ENCODE assay signal across 8 mouse cellular contexts in genomic region chr4:45855803-45856424, GRCm38 (mm10). TPM values are rescaled to one million over a fixed set of nuclear protein-coding genes. Genes with fewer than 3 reads are reported as not detected.
DNase-seq lines count a peak whose midpoint lies in the region; ATAC-seq lines count a peak whose summit lies in the region.

No protein-coding gene starts in this region.

- peak; percentile 85 for ATAC-seq in forebrain, embryonic 13.5 days

- no peak overlapping the region for H3K4me2 ChIP-seq in forebrain, embryonic 13.5 days

- no peak overlapping the region for H3K4me3 ChIP-seq in forebrain, embryonic 13.5 days

- H3K4me1 ChIP-seq in forebrain, embryonic 13.5 days = peaks cover 9% of the 10 kb centered on the region; the same call in 1 of the 2 replicates

- H3K27ac ChIP-seq in forebrain, embryonic 13.5 days = no peak overlapping the region

- H3K9me3 ChIP-seq in forebrain, embryonic 13.5 days (replicated peaks) = peaks cover 9% of the 10 kb centered on the region; the same call in 1 of the 2 replicates

- H3K36me3 ChIP-seq in forebrain, embryonic 13.5 days (ENCODE audit: poor library complexity, severe bottlenecking) = no peaks in the 10 kb centered on the region

- H3K27me3 ChIP-seq in forebrain, embryonic 13.5 days = peaks cover 4% of the 10 kb centered on the region; the same call in 1 of the 2 replicates

- WGBS in forebrain, embryonic 13.5 days = 42% methylated on average over 19 of the region's 19 CpGs

- DNase-seq in MN1 (ENCODE audit: low spot score) = peak; percentile 78
- DNase-seq in c-Kit-positive CD71-positive TER-119-negative erythroid progenitor cells, embryonic 14.5 days (ENCODE audit: low read depth) = peak; percentile 19
- peak; percentile 89 for DNase-seq in heart, postnatal 4 days
- peak; percentile 89 to 90 for DNase-seq in layer of hippocampus, postnatal 10 days (ENCODE audit: low spot score in 2 of 2)
- DNase-seq in lung, postnatal 36 days = peak; percentile 80
- DNase-seq in right cerebral cortex, adult 2 months (ENCODE audit: low spot score in 2 of 2) = peak; percentile 78 to 86
- DNase-seq in urinary bladder, postnatal 10 days (ENCODE audit: low spot score) = peak; percentile 34

- no peak overlapping the region for H3K9ac ChIP-seq in forebrain, embryonic 13.5 days

RNA-seq across cellular contexts. Expression of gene Stra6l, which starts 7.5 kb away (rescaled TPM):
- polyA plus RNA-seq in forebrain, embryonic 13.5 days (2015; fragmentation: Nextera tagmentation; extraction: Ambion mirVana) = 1.1 and 1.5 TPM in 2 replicates
- total RNA-seq in heart, postnatal 4 days (2021) = under 1 TPM in 1 of 2 experiments, not detected in 1; 0.02 TPM
- total RNA-seq in layer of hippocampus, postnatal 10 days (2021) = not detected

RNA-seq across cellular contexts. Expression of gene Igfbpl1, which starts 29.2 kb away (rescaled TPM):
- polyA plus RNA-seq in forebrain, embryonic 13.5 days (2015; fragmentation: Nextera tagmentation; extraction: Ambion mirVana) = 78.5 and 86.8 TPM in 2 replicates
- 1 to 10 TPM; 7.3 to 7.5 TPM for total RNA-seq in heart, postnatal 4 days (2021)
- 10 to 100 TPM; 58.1 to 60.4 TPM for total RNA-seq in layer of hippocampus, postnatal 10 days (2021)

RNA-seq across cellular contexts. Expression of gene Ccdc180, which starts 34.2 kb away (rescaled TPM):
- 0.25 and 0.52 TPM in 2 replicates for polyA plus RNA-seq in forebrain, embryonic 13.5 days (2015; fragmentation: Nextera tagmentation; extraction: Ambion mirVana)
- under 1 TPM; 0.05 to 0.09 TPM for total RNA-seq in heart, postnatal 4 days (2021)
- total RNA-seq in layer of hippocampus, postnatal 10 days (2021) = under 1 TPM; 0.50 to 0.62 TPM

RNA-seq across cellular contexts. Expression of gene Aldh1b1, which starts 57.1 kb away (rescaled TPM):
- 14.7 and 17.6 TPM in 2 replicates for polyA plus RNA-seq in forebrain, embryonic 13.5 days (2015; fragmentation: Nextera tagmentation; extraction: Ambion mirVana)
- total RNA-seq in heart, postnatal 4 days (2021) = 10 to 100 TPM; 84.2 to 91.4 TPM
- 10 to 100 TPM; 21.1 to 22.6 TPM for total RNA-seq in layer of hippocampus, postnatal 10 days (2021)

Comparison
In these comparisons a context has a peak if more than half of its experiments do, and no peak if none do; other contexts are left out.
1. DNase-seq: peak in every context shown above with its lines; median percentile 90 in layer of hippocampus, postnatal 10 days; 89 in heart, postnatal 4 days; 82 in right cerebral cortex, adult 2 months; 80 in lung, postnatal 36 days; 78 in MN1; 34 in urinary bladder, postnatal 10 days; 19 in c-Kit-positive CD71-positive TER-119-negative erythroid progenitor cells, embryonic 14.5 days.
2. RNA of gene Igfbpl1, which starts 29.2 kb away (total RNA-seq): 58.1 to 60.4 TPM in layer of hippocampus, postnatal 10 days; 7.3 to 7.5 TPM in heart, postnatal 4 days; every median in the first group is over 4 times any median in the second.